Mouse (Mus musculus): ENCODE data around the gene Abca12. TPM values are rescaled to one million over a fixed set of nuclear protein-coding genes. Genes with fewer than 3 reads are reported as not detected.

The Abca12 gene
- polyA plus RNA-seq, 1 experiment from 2014 or later: 0.07 TPM

- no peak overlapping the region for H3K4me3 ChIP-seq (ENCODE audit: low read depth, low read length)
- H3K4me1 ChIP-seq (ENCODE audit: control insufficient read depth, insufficient read depth, low read length): peaks cover 7% of the 10 kb centered on the region; the same call in 1 of the 2 replicates
- no peak overlapping the region for H3K27ac ChIP-seq (ENCODE audit: low read depth, low read length)
- H3K4me2 ChIP-seq (ENCODE audit: low read depth, low read length): no peak overlapping the region
- no peaks in the 10 kb centered on the region for H3K36me3 ChIP-seq (ENCODE audit: control insufficient read depth, insufficient read depth, low read length)
- no peak overlapping the region for H3K9ac ChIP-seq (replicated peaks; ENCODE audit: low read depth, low read length)
- H3K27me3 ChIP-seq (ENCODE audit: control insufficient read depth, insufficient read depth, low read length): no peaks in the 10 kb centered on the region
- H3K9me3 ChIP-seq (ENCODE audit: control insufficient read depth, low read length): no peaks in the 10 kb centered on the region
- ATAC-seq (ENCODE audit: low read depth): no peak; the same call in 1 of the 2 replicates
- WGBS: 32% methylated on average over 3 of the region's 3 CpGs
Observed at GRCm38 (mm10) chr1:71342861-71343554, 71.7 kb downstream of the Abca12 start.

- WGBS: 28% methylated on average over 4 of the region's 4 CpGs
- peaks cover 7% of the 10 kb centered on the region; the same call in 1 of the 2 replicates for H3K4me1 ChIP-seq (ENCODE audit: control insufficient read depth, insufficient read depth, low read length)
Observed at GRCm38 (mm10) chr1:71342261-71342594, 72.5 kb downstream of the Abca12 start.

GRCm38 (mm10) chr1:71341370-71342260 lies 73.1 kb downstream of the Abca12 start:
- peak; percentile 69 for ATAC-seq (ENCODE audit: low read depth)
- WGBS: 42% methylated on average over 7 of the region's 7 CpGs

More at GRCm38 (mm10) chr1:71342261-71342594, 72.5 kb downstream of the Abca12 start:
- Histone ChIP-seq H3K9ac (replicated peaks; ENCODE audit: low read depth, low read length) (no peak overlapping the region), H3K36me3 (ENCODE audit: control insufficient read depth, insufficient read depth, low read length) (no peaks in the 10 kb centered on the region), H3K4me2 (ENCODE audit: low read depth, low read length) (no peak overlapping the region), H3K27ac (ENCODE audit: low read depth, low read length) (no peak overlapping the region), H3K4me3 (ENCODE audit: low read depth, low read length) (no peak overlapping the region), H3K9me3 (ENCODE audit: control insufficient read depth, low read length) (no peaks in the 10 kb centered on the region), H3K27me3 (ENCODE audit: control insufficient read depth, insufficient read depth, low read length) (no peaks in the 10 kb centered on the region)
- ATAC-seq (ENCODE audit: low read depth): no peak

GRCm38 (mm10) chr1:71338548-71339340 lies 76.0 kb downstream of the Abca12 start:
- Histone ChIP-seq H3K9ac (replicated peaks; ENCODE audit: low read depth, low read length) (no peak overlapping the region), H3K9me3 (ENCODE audit: control insufficient read depth, low read length) (no peaks in the 10 kb centered on the region), H3K36me3 (ENCODE audit: control insufficient read depth, insufficient read depth, low read length) (no peaks in the 10 kb centered on the region), H3K4me2 (ENCODE audit: low read depth, low read length) (no peak overlapping the region), H3K27me3 (ENCODE audit: control insufficient read depth, insufficient read depth, low read length) (no peaks in the 10 kb centered on the region), H3K4me1 (ENCODE audit: control insufficient read depth, insufficient read depth, low read length) (peaks cover 7% of the 10 kb centered on the region; the same call in 1 of the 2 replicates), H3K27ac (ENCODE audit: low read depth, low read length) (no peak overlapping the region), H3K4me3 (ENCODE audit: low read depth, low read length) (no peak overlapping the region)
- ATAC-seq (ENCODE audit: low read depth): no peak
- WGBS: 90% methylated on average over 4 of the region's 4 CpGs

More at GRCm38 (mm10) chr1:71341370-71342260, 73.1 kb downstream of the Abca12 start:
- Histone ChIP-seq H3K27me3 (ENCODE audit: control insufficient read depth, insufficient read depth, low read length) (no peaks in the 10 kb centered on the region), H3K4me1 (ENCODE audit: control insufficient read depth, insufficient read depth, low read length) (peaks cover 7% of the 10 kb centered on the region; the same call in 1 of the 2 replicates), H3K36me3 (ENCODE audit: control insufficient read depth, insufficient read depth, low read length) (no peaks in the 10 kb centered on the region), H3K27ac (ENCODE audit: low read depth, low read length) (no peak overlapping the region), H3K9me3 (ENCODE audit: control insufficient read depth, low read length) (no peaks in the 10 kb centered on the region), H3K4me2 (ENCODE audit: low read depth, low read length) (no peak overlapping the region), H3K9ac (replicated peaks; ENCODE audit: low read depth, low read length) (no peak overlapping the region), H3K4me3 (ENCODE audit: low read depth, low read length) (no peak overlapping the region)

- 90% methylated on average over 3 of the region's 3 CpGs for WGBS
- Histone ChIP-seq H3K27ac (ENCODE audit: low read depth, low read length) (no peak overlapping the region), H3K4me3 (ENCODE audit: low read depth, low read length) (no peak overlapping the region), H3K27me3 (ENCODE audit: control insufficient read depth, insufficient read depth, low read length) (no peaks in the 10 kb centered on the region), H3K36me3 (ENCODE audit: control insufficient read depth, insufficient read depth, low read length) (no peaks in the 10 kb centered on the region), H3K4me1 (ENCODE audit: control insufficient read depth, insufficient read depth, low read length) (no peaks in the 10 kb centered on the region), H3K4me2 (ENCODE audit: low read depth, low read length) (no peak overlapping the region), H3K9me3 (ENCODE audit: control insufficient read depth, low read length) (no peaks in the 10 kb centered on the region), H3K9ac (replicated peaks; ENCODE audit: low read depth, low read length) (no peak overlapping the region)
- ATAC-seq (ENCODE audit: low read depth): no peak
Observed at GRCm38 (mm10) chr1:71330349-71330748, 84.4 kb downstream of the Abca12 start.

GRCm38 (mm10) chr1:71312171-71312570 lies 102.5 kb downstream of the Abca12 start:
- no peaks in the 10 kb centered on the region for H3K36me3 ChIP-seq (ENCODE audit: control insufficient read depth, insufficient read depth, low read length)
- H3K4me2 ChIP-seq (ENCODE audit: low read depth, low read length): no peak overlapping the region
- H3K4me3 ChIP-seq (ENCODE audit: low read depth, low read length): no peak overlapping the region
- H3K9ac ChIP-seq (replicated peaks; ENCODE audit: low read depth, low read length): no peak overlapping the region
- H3K4me1 ChIP-seq (ENCODE audit: control insufficient read depth, insufficient read depth, low read length): no peaks in the 10 kb centered on the region
- no peaks in the 10 kb centered on the region for H3K27me3 ChIP-seq (ENCODE audit: control insufficient read depth, insufficient read depth, low read length)
- no peak overlapping the region for H3K27ac ChIP-seq (ENCODE audit: low read depth, low read length)
- ATAC-seq (ENCODE audit: low read depth): no peak
- WGBS: 96% methylated on average over 4 of the region's 4 CpGs
- H3K9me3 ChIP-seq (ENCODE audit: control insufficient read depth, low read length): no peaks in the 10 kb centered on the region

GRCm38 (mm10) chr1:71310614-71311013 lies 104.1 kb downstream of the Abca12 start:
- WGBS: 94% methylated on average over 6 of the region's 6 CpGs
- no peaks in the 10 kb centered on the region for H3K36me3 ChIP-seq (ENCODE audit: control insufficient read depth, insufficient read depth, low read length)
- H3K27me3 ChIP-seq (ENCODE audit: control insufficient read depth, insufficient read depth, low read length): no peaks in the 10 kb centered on the region
- no peak for ATAC-seq (ENCODE audit: low read depth)
- H3K4me3 ChIP-seq (ENCODE audit: low read depth, low read length): no peak overlapping the region
- H3K27ac ChIP-seq (ENCODE audit: low read depth, low read length): no peak overlapping the region
- no peak overlapping the region for H3K4me2 ChIP-seq (ENCODE audit: low read depth, low read length)
- H3K9me3 ChIP-seq (ENCODE audit: control insufficient read depth, low read length): no peaks in the 10 kb centered on the region
- peaks cover 3% of the 10 kb centered on the region; the same call in 1 of the 2 replicates for H3K4me1 ChIP-seq (ENCODE audit: control insufficient read depth, insufficient read depth, low read length)
- H3K9ac ChIP-seq (replicated peaks; ENCODE audit: low read depth, low read length): no peak overlapping the region

- no peak overlapping the region for H3K4me3 ChIP-seq (ENCODE audit: low read depth, low read length)
- H3K4me1 ChIP-seq (ENCODE audit: control insufficient read depth, insufficient read depth, low read length): peaks cover 3% of the 10 kb centered on the region; the same call in 1 of the 2 replicates
- H3K27me3 ChIP-seq (ENCODE audit: control insufficient read depth, insufficient read depth, low read length): no peaks in the 10 kb centered on the region
- 68% methylated on average over 2 of the region's 2 CpGs for WGBS
- H3K36me3 ChIP-seq (ENCODE audit: control insufficient read depth, insufficient read depth, low read length): no peaks in the 10 kb centered on the region
- ATAC-seq (ENCODE audit: low read depth): no peak
- no peaks in the 10 kb centered on the region for H3K9me3 ChIP-seq (ENCODE audit: control insufficient read depth, low read length)
- no peak overlapping the region for H3K4me2 ChIP-seq (ENCODE audit: low read depth, low read length)
- H3K27ac ChIP-seq (ENCODE audit: low read depth, low read length): no peak overlapping the region
- no peak overlapping the region for H3K9ac ChIP-seq (replicated peaks; ENCODE audit: low read depth, low read length)
Observed at GRCm38 (mm10) chr1:71307362-71307761, 107.3 kb downstream of the Abca12 start.

All from neural tube, embryonic 14.5 days (tissue).